Mouse (Mus musculus): Measurements from ENCODE around the gene Tesmin.

DNA sequence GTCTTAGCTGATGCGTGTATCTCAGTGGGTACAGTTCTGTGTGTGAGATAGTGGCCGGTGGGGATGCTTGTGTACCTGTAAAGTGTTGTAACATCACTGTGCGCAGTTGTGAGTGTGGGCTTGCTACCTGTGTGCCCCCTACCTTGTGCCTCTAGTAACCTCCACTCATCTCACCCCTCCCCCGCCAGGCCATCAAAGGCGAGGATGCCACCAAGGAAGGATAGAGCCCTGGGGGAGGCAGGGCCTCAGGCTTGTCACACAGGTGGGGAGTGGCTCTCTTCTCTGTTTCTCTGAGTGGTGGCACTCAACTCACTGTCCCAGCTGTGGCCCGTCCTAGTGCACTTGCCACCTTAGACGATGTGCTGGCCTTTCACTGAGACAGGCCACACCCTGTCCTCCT, 42.4 kb downstream of the Tesmin start:
- TF ChIP-seq CTCF (IDR thresholded peaks at IDR 0.05; ENCODE audit: low read depth): no peak
- no peak for TF ChIP-seq EP300 (IDR thresholded peaks at IDR 0.05; ENCODE audit: low read depth)
